Mouse (Mus musculus) frontal cortex, adult (tissue): ENCODE results near the gene Tmtc4.

Experiments
- ATAC-seq: cut with Nextera tagmentation; 2 replicates; pipeline ENCODE4 v1.9.2; 2017; ENCODE audit warnings: mild to moderate bottlenecking, moderate library complexity, mixed read lengths; ENCODE audit not compliant: low TSS enrichment

Tmtc4 gene

GRCm38 (mm10) chr14:122902884-122903283, 81.0 kb downstream of the Tmtc4 start:
- peak; percentile 54 for ATAC-seq

- no peak for ATAC-seq
Observed at GRCm38 (mm10) chr14:122902136-122902535, 81.7 kb downstream of the Tmtc4 start.

GRCm38 (mm10) chr14:122901715-122902114, 82.1 kb downstream of the Tmtc4 start:
- no peak for ATAC-seq

- ATAC-seq = 0 out of 2 replicates have a peak, but pooled peaks have one; percentile 2
Observed at GRCm38 (mm10) chr14:122901177-122901576, 82.7 kb downstream of the Tmtc4 start.

- ATAC-seq = peak; percentile 72; the same call in 1 of the 2 replicates
Observed at GRCm38 (mm10) chr14:122900679-122901078, 83.2 kb downstream of the Tmtc4 start.

DNA sequence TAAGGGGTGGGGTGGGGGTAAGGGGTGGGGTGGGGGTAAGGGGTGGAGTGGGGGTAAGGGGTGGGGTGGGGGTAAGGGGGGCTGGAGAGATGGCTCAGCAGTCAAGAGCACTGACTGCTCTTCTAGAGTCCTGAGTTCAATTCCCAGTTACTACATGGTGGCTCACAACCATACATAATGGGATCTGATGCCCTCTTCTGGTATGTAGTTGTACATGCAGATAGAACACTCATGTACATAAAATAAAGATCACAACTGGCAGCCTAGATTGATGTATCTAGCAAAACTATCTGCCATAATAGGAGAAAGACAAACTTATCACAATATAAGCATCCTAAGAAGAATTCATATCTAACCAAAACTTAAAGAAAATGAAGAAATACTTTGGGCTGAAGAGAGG, 85.3 kb downstream of the Tmtc4 start:
- no peak for ATAC-seq

DNA sequence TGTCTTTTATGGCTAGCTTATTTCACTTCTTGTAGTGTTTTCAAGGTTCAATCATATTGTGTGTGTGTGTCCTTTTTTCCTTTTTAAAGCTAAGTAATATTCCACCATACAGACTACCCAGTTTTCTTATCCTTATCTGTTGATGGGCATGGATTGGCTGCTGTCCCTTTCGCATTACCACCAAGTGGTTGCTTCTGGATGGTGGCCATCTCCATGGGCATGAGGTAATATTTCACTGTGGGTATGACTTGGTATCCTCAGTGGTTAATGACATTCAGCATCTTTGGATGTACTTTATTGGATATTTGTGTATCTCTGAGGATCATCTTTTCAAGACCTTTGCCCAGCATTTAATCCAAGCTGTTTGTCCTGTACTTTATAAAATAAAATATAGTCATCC, 87.7 kb downstream of the Tmtc4 start:
- no peak for ATAC-seq

- no peak for ATAC-seq
Observed at GRCm38 (mm10) chr14:122891470-122891968, 92.3 kb downstream of the Tmtc4 start.

- no peak for ATAC-seq
Observed at GRCm38 (mm10) chr14:122888480-122888872, 95.4 kb downstream of the Tmtc4 start.

DNA sequence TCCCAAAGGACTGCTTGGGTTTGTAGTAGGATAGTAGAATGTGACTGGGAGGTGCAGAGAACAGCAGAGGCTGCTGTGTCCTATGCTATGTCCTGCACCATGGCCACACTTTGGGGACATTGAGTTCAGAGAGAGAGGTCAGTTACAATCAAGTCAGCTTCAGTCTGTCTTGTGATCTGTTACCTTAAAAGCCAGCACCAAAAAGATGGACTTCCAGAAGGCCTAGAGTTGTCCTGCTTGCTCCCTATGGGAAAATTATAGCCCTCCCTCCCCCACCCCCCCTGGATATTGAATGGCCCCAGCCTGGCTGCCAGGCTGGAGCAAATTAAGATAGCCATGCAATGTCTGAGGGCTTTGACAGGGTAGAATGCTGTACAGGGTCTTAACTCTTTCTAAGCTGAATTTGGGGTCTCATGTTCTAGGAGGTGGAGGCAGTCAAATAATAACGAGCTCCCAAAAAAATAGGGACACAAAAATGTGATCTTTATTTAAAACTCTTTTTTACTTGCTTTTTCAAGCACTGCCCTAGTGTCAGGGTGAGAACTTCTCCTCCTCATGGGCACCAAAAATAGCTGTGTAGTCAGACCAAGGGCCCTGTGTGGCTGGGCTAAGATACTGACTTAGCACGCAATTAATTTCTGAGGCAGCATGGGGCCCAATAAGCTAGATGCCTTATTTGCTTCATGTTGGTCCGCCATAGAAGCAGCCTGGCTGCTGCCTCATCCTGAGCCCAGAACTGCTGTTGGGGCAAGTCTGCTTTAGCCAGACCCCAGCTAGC, 95.9 kb downstream of the Tmtc4 start:
- ATAC-seq = no peak

GRCm38 (mm10) chr14:122887278-122887677, 96.6 kb downstream of the Tmtc4 start:
- ATAC-seq = no peak

DNA sequence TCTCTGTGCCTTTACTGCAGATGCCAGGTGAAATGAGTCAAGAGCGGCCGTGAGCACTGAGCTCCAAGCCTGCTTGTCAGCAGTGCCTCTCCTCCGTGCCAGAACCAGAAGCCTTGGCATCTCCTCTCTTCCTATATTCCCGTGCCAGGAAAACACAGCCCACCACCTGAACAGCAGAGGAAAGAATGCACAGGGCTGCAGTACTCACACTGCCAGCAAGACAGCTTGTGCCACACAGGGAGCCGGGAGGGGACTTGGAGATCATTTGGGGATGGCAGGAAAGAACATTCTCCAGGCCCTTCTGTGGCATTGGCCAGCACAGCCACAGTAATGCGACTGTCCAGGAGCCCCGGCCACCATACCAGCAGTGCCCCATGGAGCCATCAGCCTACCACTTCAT, 97.9 kb downstream of the Tmtc4 start:
- peak; percentile 85 for ATAC-seq

DNA sequence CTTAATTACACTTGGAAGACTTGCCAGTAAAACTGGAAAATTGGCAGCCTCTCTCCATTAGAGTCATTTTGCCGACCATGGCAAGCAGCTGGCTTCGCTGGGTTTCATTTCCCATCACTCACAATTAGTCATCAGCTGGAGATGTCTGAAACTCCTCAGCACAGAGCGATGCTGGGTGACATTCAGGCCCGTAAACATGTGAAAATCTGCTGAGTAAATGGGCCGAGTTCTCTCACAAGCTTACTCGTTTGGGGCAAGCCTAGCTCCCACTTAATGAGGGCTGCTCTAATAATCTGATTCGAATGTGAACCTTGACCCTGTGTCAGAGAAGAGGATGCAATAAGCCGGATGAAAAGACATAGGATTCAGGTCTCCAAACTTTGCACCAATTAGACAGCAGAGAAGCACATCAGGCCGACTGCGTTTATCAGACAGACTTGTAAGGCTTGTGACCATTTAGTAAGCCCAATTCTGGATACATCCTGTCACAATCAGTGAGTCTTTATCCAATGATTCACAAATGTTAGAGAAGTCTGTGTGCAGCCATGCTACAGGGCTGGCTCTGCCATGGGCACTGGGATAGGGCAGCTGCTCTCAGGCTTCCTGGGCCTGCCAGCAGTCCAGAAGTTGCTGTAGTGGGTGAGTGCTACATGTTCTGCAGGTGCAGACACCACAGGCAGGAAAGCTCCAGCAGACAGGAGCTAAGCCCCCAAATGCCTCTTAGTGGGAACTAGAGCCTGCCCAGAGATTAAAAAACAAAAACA, 99.8 kb downstream of the Tmtc4 start:
- no peak for ATAC-seq

- no peak for ATAC-seq
Observed at GRCm38 (mm10) chr14:122883410-122883806, 100.4 kb downstream of the Tmtc4 start.

DNA sequence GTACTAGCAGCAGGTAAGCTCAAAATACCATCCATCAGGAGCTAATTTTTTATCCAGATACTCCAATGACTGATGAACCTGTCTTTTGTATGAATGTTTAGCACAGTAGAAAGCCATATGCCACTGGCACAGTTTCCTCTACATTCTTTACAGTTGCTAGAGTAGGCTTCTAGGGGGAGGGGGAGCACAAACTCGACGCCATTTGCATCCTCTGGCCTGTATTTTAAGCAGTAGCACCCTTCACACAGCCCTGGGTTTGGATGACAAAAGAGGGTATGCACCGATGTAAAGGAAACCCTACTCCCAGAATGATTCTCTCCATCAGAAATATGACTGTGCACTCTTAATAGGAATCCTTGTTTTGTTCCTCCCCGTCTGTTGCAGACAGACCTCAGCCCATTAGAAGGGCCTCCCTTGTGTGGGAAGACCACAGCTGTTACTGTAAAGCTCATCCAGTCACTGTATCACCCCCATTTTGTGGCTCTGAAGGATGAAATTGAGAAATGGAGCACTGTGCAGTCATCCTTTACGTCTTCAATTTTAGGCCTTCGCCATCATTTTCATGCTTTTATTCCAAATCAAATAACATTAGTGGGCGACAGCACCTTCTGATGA, 100.9 kb downstream of the Tmtc4 start:
- ATAC-seq = no peak

DNA sequence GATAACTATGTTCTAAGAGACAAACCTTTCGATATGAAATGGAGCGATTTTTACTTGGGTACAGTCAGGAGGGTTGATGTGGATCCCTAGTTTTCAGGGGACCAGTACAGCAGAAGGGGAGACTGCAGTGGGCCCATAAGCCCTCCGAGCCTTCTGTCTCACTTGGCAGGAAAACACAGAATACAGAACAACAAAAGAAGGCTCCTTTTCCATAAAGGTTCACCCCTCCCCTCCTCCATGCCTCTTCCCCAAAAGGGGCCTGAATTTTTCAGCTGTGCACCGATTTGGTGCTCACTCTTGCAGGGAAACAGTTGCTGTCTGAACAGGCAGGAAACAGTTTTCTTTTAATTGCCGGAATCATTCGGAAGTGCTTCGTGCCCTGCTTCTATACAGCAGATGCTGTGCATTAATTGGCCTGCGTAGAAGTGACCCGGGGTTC, 101.6 kb downstream of the Tmtc4 start:
- no peak for ATAC-seq

DNA sequence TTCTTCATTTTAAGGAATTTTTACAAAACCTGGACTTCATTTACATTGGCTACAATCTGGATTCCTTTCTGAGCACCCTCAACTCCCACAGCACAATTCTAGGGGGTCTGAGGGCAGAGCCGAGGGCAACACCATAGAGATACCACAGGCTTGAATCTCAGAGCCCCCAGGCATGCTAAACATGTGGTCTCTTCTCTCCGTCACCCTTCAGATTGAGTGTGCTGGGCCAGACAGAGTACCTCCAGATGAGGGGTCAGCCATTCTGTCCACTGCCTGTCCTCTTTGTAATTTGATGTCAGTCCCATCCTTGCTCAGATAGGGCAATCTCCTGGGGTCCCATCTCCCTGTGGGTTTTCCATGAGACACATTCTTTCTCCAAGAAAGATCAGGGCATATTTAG, 102.1 kb downstream of the Tmtc4 start:
- no peak for ATAC-seq

DNA sequence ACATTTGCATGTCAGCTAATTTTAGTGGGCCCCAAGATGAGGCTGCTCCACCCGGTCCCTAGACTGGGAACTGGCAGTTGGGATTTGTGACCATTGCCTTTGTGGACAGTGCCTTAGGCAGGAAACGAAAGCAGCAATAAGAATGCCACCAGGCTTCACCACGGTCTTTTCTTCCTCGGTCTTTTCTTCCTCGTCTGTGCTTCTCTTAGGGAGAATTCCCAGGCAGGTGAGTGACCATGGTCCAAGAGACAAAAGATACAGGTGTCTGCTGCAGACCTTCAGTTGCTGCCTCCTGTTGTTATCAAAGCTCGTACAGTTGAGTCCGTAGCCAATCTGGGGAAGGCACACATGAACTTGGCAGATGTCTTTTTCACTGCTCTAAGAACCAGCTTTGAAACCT, 103.5 kb downstream of the Tmtc4 start:
- no peak for ATAC-seq

DNA sequence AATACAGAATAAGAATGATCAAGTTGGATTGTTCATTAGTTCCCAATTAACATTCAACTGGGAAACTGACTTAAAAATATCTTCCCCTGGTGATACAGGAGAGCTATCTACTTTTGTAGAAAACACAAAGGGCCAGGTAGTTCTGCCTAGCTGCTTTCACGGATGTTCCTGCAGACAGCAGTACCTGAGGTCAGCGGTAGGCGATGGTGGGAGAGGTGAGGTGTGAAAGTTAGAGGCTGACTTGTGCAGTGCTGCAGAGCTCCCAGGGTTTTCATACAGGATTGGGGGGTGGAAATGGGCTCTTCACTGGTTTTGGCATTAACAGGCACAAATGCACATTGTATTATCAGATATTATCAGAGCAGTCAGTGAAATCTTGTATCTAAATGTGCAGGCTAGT, 106.0 kb downstream of the Tmtc4 start:
- no peak for ATAC-seq

GRCm38 (mm10) chr14:122876723-122877122, 107.1 kb downstream of the Tmtc4 start:
- no peak for ATAC-seq

DNA sequence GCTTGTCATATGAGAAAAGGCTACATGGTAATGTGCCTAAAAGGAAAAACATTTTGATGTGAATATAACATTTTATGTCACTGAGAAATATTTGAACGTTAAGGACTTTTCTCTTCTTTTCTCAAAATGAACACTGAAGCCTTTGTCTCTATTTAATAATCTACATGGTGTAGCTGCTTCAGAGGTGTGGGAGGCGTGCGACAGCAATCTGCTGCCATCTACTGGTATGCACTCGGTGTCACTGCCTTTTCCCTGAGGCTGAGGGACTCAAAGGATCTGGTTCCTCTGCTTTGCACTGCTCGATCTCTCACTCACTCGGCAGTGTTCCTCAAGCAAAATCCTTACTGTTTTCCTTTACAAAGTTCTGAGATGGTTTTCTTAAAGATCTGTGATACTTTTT, 107.7 kb downstream of the Tmtc4 start:
- ATAC-seq = peak; percentile 96

GRCm38 (mm10) chr14:122875636-122876035, 108.2 kb downstream of the Tmtc4 start:
- ATAC-seq = no peak; the same call in 1 of the 2 replicates
